Mouse (Mus musculus): ENCODE data around the gene Cd300lf. TPM values are rescaled to one million over a fixed set of nuclear protein-coding genes. Genes with fewer than 3 reads are reported as not detected.

Gene Cd300lf
- polyA plus RNA-seq, 1 experiment = 1.2 TPM

DNA sequence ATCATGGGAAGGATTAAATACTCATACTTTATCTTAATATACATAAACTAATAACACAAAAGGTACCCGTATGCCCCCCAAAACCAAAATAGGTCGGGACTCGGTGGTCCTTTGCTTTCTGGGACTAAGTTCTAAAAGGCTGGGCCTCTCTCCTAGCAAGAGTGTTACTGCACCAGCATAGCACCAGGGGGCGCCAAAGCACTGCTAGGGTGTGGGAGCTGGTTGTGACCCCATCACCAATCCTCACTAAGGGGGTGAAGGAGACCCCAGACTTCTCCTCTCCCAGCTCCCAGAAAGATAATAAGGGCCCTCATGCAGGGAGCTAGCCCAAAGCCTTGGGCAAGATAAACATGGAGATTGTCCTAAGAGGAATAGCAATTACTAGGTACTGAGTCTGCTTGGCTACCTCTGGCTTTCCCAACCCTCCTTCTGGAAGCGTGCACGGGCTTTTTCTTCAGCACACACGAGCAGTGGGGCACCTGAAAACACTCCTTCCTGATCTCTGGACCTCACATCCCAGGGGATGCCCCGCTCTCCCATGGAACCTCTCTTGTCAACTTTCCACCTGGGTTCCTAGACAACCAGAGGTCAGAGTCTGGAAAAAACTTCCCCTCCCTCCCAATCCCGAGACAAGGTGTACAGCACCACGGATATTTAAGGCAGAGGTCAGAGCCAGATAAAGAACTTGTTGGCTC lies 27.2 kb upstream of the Cd300lf start:
- H3K36me3 ChIP-seq (ENCODE audit: control insufficient read depth, insufficient read depth, low read length) = no peaks in the 10 kb centered on the region
- no peak overlapping the region for H3K4me3 ChIP-seq (ENCODE audit: insufficient read depth, low read depth, low read length)
- H3K27ac ChIP-seq (ENCODE audit: insufficient read depth, low read depth, low read length) = no peak overlapping the region
- WGBS = 23% methylated on average over 10 of the region's 10 CpGs
- peak; percentile 82 for DNase-seq
- TF ChIP-seq CTCF (conservative IDR thresholded peaks at IDR 0.05; ENCODE audit: insufficient read depth, insufficient read length, low read depth, low read length) (peak; percentile 94), POLR2A (IDR thresholded peaks at IDR 0.05; ENCODE audit: low read depth, low read length) (no peak)
- no peaks in the 10 kb centered on the region for H3K27me3 ChIP-seq (replicated peaks; ENCODE audit: control insufficient read depth, insufficient read depth, low read length)
- H3K4me1 ChIP-seq (ENCODE audit: control insufficient read depth, insufficient read depth, low read length) = peaks cover 5% of the 10 kb centered on the region; the same call in 1 of the 2 replicates

DNA sequence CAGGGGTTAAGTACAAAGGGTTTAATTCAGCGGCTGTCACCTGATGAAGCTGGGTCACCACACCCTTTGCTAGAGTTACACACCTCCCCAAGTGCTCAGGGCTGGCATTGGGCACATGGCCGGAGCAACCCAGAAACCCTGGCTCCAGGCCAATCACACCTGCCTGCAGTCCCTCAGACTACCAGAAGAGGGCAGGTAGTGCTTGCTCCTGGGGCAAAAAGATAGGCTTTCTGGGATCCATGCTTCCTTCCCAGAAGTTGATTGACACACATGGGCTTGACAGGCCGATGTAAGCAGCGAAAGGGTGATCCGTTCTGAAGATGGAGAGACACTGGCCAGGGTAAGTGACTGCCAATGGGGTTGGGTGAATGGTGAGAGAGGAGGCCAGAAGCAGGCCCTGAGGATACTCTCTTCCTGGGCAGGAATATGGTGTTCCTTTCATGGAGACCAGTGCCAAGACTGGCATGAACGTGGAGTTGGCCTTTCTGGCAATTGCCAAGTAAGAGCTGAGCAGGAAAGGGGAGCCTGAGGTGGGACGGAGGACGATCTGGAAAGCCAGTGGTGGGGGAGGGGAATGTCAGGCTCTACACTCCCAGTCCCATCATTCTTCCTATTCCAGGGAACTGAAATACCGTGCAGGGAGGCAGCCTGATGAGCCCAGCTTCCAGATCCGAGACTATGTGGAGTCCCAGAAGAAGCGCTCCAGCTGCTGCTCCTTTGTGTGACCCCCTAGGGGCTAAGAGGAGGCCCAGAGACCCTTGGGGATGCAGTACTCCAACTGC lies 26.4 kb upstream of the Cd300lf start:
- peak; percentile 95 for DNase-seq
- Histone ChIP-seq H3K27me3 (replicated peaks; ENCODE audit: control insufficient read depth, insufficient read depth, low read length) (no peaks in the 10 kb centered on the region), H3K4me1 (ENCODE audit: control insufficient read depth, insufficient read depth, low read length) (peaks cover 5% of the 10 kb centered on the region; the same call in 1 of the 2 replicates), H3K4me3 (ENCODE audit: insufficient read depth, low read depth, low read length) (no peak overlapping the region), H3K36me3 (ENCODE audit: control insufficient read depth, insufficient read depth, low read length) (no peaks in the 10 kb centered on the region), H3K27ac (ENCODE audit: insufficient read depth, low read depth, low read length) (no peak overlapping the region)
- TF ChIP-seq CTCF (conservative IDR thresholded peaks at IDR 0.05; ENCODE audit: insufficient read depth, insufficient read length, low read depth, low read length) (peak; percentile 91), POLR2A (IDR thresholded peaks at IDR 0.05; ENCODE audit: low read depth, low read length) (no peak)
- 47% methylated on average over 11 of the region's 11 CpGs for WGBS

DNA sequence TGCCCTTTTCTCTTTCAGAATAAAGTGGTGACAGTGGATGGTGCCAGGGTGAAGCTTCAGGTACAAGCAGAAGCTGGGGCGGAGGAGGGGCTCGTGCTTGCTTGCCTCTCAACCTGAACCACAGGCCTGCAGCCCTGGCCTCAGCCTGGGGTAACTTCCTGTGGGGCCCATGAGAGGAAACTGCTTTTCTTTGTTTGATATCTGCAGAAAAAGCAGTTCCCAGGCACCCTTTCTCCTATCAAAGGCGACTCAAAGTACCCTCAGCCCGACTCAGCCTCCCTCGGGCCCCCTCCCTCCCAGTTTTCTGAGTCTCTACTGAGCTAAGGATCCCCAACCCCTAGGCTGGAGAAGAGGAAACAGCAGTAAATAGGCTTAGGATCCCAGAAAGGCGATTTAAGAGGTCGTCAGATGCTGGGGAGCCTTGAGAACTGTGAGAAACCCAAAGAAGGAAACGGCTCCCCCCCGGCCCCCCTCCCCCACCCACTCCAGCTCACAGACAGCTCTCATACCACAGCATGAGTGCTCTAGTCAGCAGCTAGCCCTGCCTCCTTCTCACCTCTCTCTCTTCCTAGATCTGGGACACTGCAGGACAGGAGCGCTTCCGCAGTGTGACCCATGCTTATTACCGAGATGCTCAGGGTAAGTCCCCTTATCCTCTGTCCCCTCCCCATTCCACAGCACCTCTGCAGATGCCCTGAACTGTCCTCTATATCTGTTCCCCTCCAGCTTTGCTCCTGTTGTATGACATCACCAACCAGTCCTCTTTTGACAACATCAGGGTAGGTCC lies 24.3 kb upstream of the Cd300lf start:
- Histone ChIP-seq H3K36me3 (ENCODE audit: control insufficient read depth, insufficient read depth, low read length) (no peaks in the 10 kb centered on the region), H3K27ac (ENCODE audit: insufficient read depth, low read depth, low read length) (no peak overlapping the region), H3K4me3 (ENCODE audit: insufficient read depth, low read depth, low read length) (no peak overlapping the region), H3K4me1 (ENCODE audit: control insufficient read depth, insufficient read depth, low read length) (peaks cover 5% of the 10 kb centered on the region; the same call in 1 of the 2 replicates), H3K27me3 (replicated peaks; ENCODE audit: control insufficient read depth, insufficient read depth, low read length) (no peaks in the 10 kb centered on the region)
- no peak for DNase-seq
- 36% methylated on average over 12 of the region's 12 CpGs for WGBS
- no peak for TF ChIP-seq CTCF (conservative IDR thresholded peaks at IDR 0.05; ENCODE audit: insufficient read depth, insufficient read length, low read depth, low read length)
- TF ChIP-seq POLR2A (IDR thresholded peaks at IDR 0.05; ENCODE audit: low read depth, low read length) = no peak

DNA sequence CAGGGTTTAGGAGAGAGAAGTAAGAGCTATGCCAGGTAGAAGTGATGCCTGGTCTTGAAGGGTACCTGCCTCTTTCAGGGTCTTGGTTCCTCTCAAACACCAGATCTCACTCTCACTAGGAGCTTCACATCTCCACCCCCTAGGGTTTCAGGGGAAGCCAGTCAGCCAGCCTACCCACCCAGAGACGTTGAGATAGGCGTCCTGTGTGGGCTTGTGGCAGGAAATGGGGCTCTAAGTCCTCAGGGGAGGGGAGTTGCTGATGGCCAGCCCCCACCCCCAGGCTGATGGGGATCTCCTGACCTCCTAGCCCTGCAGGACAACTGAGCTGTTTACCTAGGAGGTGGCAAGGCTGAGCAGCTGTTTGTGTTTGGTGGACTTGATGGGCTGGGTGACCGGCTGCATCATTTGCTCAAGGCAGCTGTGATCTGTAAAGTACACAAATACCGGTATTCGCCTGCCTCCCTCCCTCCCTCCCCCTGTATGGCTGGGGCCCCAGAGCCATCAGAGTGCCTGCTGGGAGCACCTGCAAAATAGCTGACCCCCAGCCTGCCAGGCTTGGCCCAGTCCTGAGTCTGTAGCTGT lies 21.4 kb upstream of the Cd300lf start:
- WGBS = 14% methylated on average over 5 of the region's 5 CpGs
- Histone ChIP-seq H3K27ac (ENCODE audit: insufficient read depth, low read depth, low read length) (no peak overlapping the region), H3K36me3 (ENCODE audit: control insufficient read depth, insufficient read depth, low read length) (no peaks in the 10 kb centered on the region), H3K4me3 (ENCODE audit: insufficient read depth, low read depth, low read length) (no peak overlapping the region), H3K27me3 (replicated peaks; ENCODE audit: control insufficient read depth, insufficient read depth, low read length) (no peaks in the 10 kb centered on the region), H3K4me1 (ENCODE audit: control insufficient read depth, insufficient read depth, low read length) (no peaks in the 10 kb centered on the region)
- TF ChIP-seq CTCF (conservative IDR thresholded peaks at IDR 0.05; ENCODE audit: insufficient read depth, insufficient read length, low read depth, low read length) (no peak), POLR2A (IDR thresholded peaks at IDR 0.05; ENCODE audit: low read depth, low read length) (no peak)
- no peak for DNase-seq

DNA sequence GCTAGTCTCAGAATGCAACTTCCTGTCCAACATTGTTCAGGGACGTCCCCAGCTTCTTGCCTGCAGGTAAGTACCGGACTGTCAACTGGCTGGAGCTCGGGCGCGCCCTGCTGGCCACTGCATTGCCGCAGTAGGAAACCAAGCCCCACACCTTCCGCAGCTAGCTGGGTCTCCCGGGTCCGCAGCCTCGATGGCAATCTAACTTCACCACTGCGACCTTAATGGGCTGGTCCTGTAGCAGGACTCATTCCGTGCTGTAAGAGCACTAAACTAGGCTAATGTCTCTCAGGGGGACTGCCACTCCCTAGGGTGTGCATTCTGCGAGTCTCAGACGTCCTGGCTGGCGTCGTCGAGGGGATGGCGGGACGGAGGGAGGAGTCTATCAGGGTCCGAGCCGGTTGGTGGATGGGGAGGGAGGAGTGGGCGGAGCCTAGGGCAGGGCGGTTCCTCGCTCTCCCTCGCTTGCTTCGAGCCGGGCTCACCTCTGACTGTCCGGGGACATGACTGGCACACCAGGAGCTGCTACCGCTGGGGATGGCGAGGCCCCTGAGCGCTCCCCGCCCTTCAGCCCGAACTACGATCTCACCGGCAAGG lies 20.0 kb upstream of the Cd300lf start:
- H3K27ac ChIP-seq (ENCODE audit: insufficient read depth, low read depth, low read length) = no peak overlapping the region
- no peaks in the 10 kb centered on the region for H3K27me3 ChIP-seq (replicated peaks; ENCODE audit: control insufficient read depth, insufficient read depth, low read length)
- DNase-seq = peak; percentile 83
- no peaks in the 10 kb centered on the region for H3K4me1 ChIP-seq (ENCODE audit: control insufficient read depth, insufficient read depth, low read length)
- peak; percentile 87 for TF ChIP-seq CTCF (conservative IDR thresholded peaks at IDR 0.05; ENCODE audit: insufficient read depth, insufficient read length, low read depth, low read length)
- no peak for TF ChIP-seq POLR2A (IDR thresholded peaks at IDR 0.05; ENCODE audit: low read depth, low read length)
- H3K36me3 ChIP-seq (ENCODE audit: control insufficient read depth, insufficient read depth, low read length) = no peaks in the 10 kb centered on the region
- WGBS = 1% methylated on average over 35 of the region's 35 CpGs
- H3K4me3 ChIP-seq (ENCODE audit: insufficient read depth, low read depth, low read length) = peak overlapping the region; percentile 32; the same call in 1 of the 2 replicates

DNA sequence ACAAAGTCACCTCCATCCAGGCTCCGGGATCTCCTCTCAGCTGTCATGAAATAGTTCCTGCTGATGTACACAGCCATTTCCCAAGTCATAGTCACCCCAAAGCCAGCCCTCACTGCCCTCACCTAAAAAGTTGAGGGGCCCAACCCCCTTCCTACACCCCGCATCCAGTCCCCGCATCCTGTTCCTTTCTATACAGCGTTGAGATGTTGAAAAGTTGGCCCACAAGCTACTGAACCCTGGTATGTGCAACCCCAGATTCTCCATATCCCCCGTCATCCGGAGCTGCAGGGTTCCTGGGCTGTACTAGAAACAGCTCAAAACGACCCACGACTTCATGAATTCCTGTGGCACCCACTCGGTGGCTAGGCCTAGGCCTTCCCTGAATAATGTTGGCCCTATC lies 19.3 kb upstream of the Cd300lf start:
- DNase-seq = no peak
- TF ChIP-seq CTCF (conservative IDR thresholded peaks at IDR 0.05; ENCODE audit: insufficient read depth, insufficient read length, low read depth, low read length) (no peak), POLR2A (IDR thresholded peaks at IDR 0.05; ENCODE audit: low read depth, low read length) (no peak)
- Histone ChIP-seq H3K27ac (ENCODE audit: insufficient read depth, low read depth, low read length) (no peak overlapping the region), H3K36me3 (ENCODE audit: control insufficient read depth, insufficient read depth, low read length) (no peaks in the 10 kb centered on the region), H3K4me3 (ENCODE audit: insufficient read depth, low read depth, low read length) (no peak overlapping the region), H3K4me1 (ENCODE audit: control insufficient read depth, insufficient read depth, low read length) (no peaks in the 10 kb centered on the region), H3K27me3 (replicated peaks; ENCODE audit: control insufficient read depth, insufficient read depth, low read length) (no peaks in the 10 kb centered on the region)
- WGBS = 77% methylated on average over 9 of the region's 9 CpGs
